Mouse (Mus musculus): ENCODE measurements at regions not wholly inside any gene's neighbourhood (a gene's known extent, or its start where the extent isn't known, plus 50 kb on each side); places are given as distances from the start of the nearest gene placed in this dataset.
"Not testable (repeated sequence)": the region's sequence is repeated elsewhere in the genome, so short reads cannot be mapped to it uniquely, and the experiment has no call there.

DNA sequence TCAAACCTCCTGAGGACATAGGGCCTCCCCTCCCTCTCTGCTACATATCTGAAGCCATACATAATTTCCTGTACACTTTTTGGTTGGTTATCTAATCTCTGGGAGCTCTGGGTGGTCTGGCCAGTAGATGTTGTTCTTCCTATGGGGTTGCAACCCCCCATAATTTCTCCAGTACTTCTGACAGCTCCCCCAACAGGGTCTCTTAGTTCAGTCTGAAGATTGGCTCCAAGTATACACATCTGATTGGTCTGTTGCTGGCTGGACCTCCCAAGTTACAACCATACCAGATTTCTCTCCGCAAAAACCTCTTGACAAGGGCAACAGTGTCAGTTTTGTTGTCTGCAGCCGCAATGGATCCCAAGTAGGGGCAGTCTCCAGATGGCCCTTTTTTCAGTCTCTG is 68.2 kb upstream of the Syn3 start:
- H3K4me1 ChIP-seq (ENCODE audit: control insufficient read depth, insufficient read depth, low read length); H3K9me3 ChIP-seq (ENCODE audit: control insufficient read depth, low read length); ATAC-seq (ENCODE audit: low read depth); H3K36me3 ChIP-seq (ENCODE audit: control insufficient read depth, insufficient read depth, low read length); H3K4me2 ChIP-seq (ENCODE audit: low read depth, low read length); H3K4me3 ChIP-seq (ENCODE audit: low read depth, low read length); H3K27me3 ChIP-seq (ENCODE audit: control insufficient read depth, insufficient read depth, low read length); H3K27ac ChIP-seq (ENCODE audit: low read depth, low read length); H3K9ac ChIP-seq (replicated peaks; ENCODE audit: low read depth, low read length): not testable (repeated sequence)
- 79% methylated on average over 2 of the region's 2 CpGs for WGBS

DNA sequence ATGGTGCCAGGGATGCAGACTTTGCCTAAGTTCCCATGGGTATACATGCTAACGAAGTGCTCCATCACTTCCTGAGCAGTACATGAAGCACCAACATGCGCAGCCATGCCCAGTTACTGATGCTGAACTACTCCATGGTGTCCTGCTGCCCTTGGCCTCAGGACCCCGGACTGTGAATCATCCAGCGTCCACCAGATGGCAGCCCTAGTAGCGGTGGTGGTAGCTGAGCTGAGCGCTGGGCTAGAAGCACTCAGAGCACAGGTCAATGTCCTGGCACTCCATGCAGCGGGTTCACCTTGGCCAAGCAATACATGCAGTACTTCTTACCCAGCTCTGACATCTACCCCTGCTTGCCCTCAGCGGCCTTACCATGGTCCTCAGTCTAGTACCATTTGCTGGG is 57.1 kb upstream of the Syn3 start:
- Histone ChIP-seq H3K27ac (ENCODE audit: low read depth, low read length) (no peak overlapping the region), H3K27me3 (ENCODE audit: control insufficient read depth, insufficient read depth, low read length) (no peaks in the 10 kb centered on the region), H3K4me1 (ENCODE audit: control insufficient read depth, insufficient read depth, low read length) (no peaks in the 10 kb centered on the region), H3K4me2 (ENCODE audit: low read depth, low read length) (no peak overlapping the region), H3K36me3 (ENCODE audit: control insufficient read depth, insufficient read depth, low read length) (no peaks in the 10 kb centered on the region), H3K9me3 (ENCODE audit: control insufficient read depth, low read length) (no peaks in the 10 kb centered on the region), H3K4me3 (ENCODE audit: low read depth, low read length) (no peak overlapping the region), H3K9ac (replicated peaks; ENCODE audit: low read depth, low read length) (no peak overlapping the region)
- WGBS: 64% methylated on average over 8 of the region's 8 CpGs
- no peak for ATAC-seq (ENCODE audit: low read depth)

Measured in neural tube, embryonic 14.5 days (tissue).